Mouse (Mus musculus): ENCODE data around the gene Apobec4.

DNA sequence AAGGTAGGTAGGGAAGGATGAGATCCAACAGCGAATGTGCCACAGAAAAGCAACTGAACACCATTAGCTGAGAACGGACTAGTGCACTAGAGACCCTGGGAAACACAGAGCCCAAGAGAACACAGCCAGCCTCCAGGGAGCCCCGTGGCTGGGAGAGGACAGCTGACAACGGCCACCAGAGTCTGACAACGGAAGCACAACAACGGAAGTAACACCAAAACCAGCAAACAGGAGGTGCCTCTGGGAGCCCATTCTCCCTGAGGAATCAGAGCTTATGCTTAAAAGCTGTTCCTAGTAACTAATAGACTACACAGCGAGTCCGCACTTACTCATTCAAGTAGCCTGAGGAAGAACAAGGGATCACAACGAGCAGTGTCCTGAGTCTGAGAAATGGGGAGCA, 1.1 kb upstream of the Apobec4 start:
- no peak for TF ChIP-seq CTCF (IDR thresholded peaks at IDR 0.05; ENCODE audit: extremely low read depth, insufficient read depth, low read length)
- TF ChIP-seq POLR2A (IDR thresholded peaks at IDR 0.05; ENCODE audit: extremely low read depth, insufficient read depth, low read length), result no peak

Data from cortical plate, adult 2 months (tissue).